Mouse (Mus musculus) embryonic fibroblast, embryonic 13.5 days (primary cell): Measurements from ENCODE around the gene Irf1. TPM values are rescaled to one million over a fixed set of nuclear protein-coding genes. Genes with fewer than 3 reads are reported as not detected.

Experiments
- H3K27ac ChIP-seq: 2 replicates; pipeline ENCODE4 v1.5.1; 2012; ENCODE audit warnings: low read length, control low read depth, inconsistent platforms; ENCODE audit not compliant: insufficient read depth
- H3K4me1 ChIP-seq: 2 replicates; pipeline ENCODE4 v1.6.1; 2011; ENCODE audit warnings: low read length; ENCODE audit not compliant: control insufficient read depth, insufficient read depth
- H3K4me3 ChIP-seq: 2 replicates; pipeline ENCODE4 v1.5.1; 2011; ENCODE audit warnings: mild to moderate bottlenecking, control low read depth, low read length; ENCODE audit not compliant: insufficient read depth
- CTCF ChIP-seq: IDR thresholded peaks from 2 replicates; pipeline ENCODE4 v1.5.1; 2011; ENCODE audit warnings: mild to moderate bottlenecking, control low read depth, low read length, moderate library complexity, borderline replicate concordance; ENCODE audit not compliant: insufficient read depth
- POLR2A ChIP-seq: IDR thresholded peaks from 2 replicates; pipeline ENCODE4 v1.6.1; 2011; ENCODE audit warnings: low read depth, mild to moderate bottlenecking, control low read depth, low read length, moderate library complexity
- polyA plus RNA-seq: library from polyadenylated mRNA; stranded (reverse); fragments of >200 nt; gene quantifications from 2 replicates; pipeline ENCODE4 v1.2.4, GENCODE M21; 2011; ENCODE audit warnings: low read depth; ENCODE audit not compliant: missing spikeins, insufficient read length

The Irf1 gene
- 19.7 and 35.1 TPM in 2 replicates for polyA plus RNA-seq

DNA sequence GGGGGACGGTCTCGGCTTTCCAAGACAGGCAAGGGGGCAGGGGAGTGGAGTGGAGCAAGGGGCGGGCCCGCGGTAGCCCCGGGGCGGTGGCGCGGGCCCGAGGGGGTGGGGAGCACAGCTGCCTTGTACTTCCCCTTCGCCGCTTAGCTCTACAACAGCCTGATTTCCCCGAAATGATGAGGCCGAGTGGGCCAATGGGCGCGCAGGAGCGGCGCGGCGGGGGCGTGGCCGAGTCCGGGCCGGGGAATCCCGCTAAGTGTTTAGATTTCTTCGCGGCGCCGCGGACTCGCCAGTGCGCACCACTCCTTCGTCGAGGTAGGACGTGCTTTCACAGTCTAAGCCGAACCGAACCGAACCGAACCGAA is at the start of gene Irf1:
Irf1 (plus strand) TSS at position 255 of the 365 bp plus-strand sequence.
- peaks cover 3% of the 10 kb centered on the region; the same call in 1 of the 2 replicates for H3K4me1 ChIP-seq
- peak within 1 kb of the TSS; percentile 77 for H3K27ac ChIP-seq
- H3K4me3 ChIP-seq, result peak within 1 kb of the TSS; percentile 84
- TF ChIP-seq CTCF (no peak), POLR2A (peak; percentile 98)

DNA sequence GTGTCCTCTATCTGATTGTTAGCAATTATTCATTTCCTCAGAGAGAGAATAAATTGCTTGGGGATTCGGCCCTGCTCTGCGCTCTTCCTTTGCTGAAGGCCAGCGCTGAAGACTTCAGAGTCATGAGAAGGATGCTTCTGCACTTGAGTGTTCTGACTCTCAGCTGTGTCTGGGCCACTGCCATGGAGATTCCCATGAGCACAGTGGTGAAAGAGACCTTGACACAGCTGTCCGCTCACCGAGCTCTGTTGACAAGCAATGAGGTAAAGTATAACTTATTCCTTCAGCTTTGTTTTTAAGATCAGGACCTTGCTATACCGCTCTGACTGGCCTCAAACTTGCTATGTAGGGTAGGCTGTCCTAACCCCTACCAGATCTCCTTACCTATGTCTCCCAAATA is 49.1 kb upstream of the Irf1 start, which contains the start of gene Il5:
Il5 (plus strand) TSS at position 80 of the 400 bp plus-strand sequence.
- Histone ChIP-seq H3K4me3 (no peak within 1 kb of the TSS), H3K27ac (no peak within 1 kb of the TSS), H3K4me1 (no peaks in the 10 kb centered on the region)
- TF ChIP-seq CTCF (no peak), POLR2A (no peak)

DNA sequence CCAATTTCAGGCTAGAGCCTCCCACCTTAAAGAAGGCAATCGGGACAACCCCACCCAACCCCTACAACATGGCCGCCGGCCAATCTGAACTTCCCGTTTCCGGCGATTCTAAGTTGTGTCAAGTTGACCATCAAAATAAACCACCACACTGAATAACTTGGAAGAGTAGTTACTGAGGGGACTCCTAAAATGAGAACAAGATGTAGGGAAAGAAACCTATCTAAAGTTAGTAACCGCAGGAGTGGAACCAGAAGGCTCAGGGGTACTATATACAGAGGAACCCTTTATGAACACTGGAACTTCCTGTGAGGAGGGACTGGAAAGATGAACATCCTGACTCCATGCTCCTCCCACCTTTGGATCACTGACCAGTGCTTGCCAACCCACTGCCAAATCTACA is 38.4 kb upstream of the Irf1 start:
- TF ChIP-seq CTCF (no peak), POLR2A (no peak)
- no peak overlapping the region for H3K4me3 ChIP-seq
- no peak overlapping the region for H3K27ac ChIP-seq
- no peaks in the 10 kb centered on the region for H3K4me1 ChIP-seq

DNA sequence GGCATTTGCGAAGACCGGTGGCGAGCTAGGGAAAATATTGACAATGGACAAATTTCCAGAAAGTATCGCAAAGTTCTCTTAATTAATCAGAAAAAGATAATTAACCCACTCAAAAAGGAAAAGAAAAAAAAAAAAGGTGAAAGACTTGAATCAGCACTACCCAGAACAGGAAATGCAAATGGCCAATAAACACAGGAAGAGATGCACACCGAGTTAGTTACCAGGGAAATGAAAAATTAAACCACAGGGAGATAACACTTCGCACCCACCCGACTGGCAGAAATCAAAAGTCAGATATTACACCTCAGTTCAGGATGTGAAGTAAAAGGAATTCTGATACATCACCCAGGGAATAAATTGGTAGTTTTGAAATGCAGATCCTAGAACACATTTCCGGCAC is 37.6 kb upstream of the Irf1 start:
- Histone ChIP-seq H3K4me3 (no peak overlapping the region), H3K27ac (no peak overlapping the region), H3K4me1 (no peaks in the 10 kb centered on the region)
- no peak for TF ChIP-seq CTCF
- TF ChIP-seq POLR2A, result no peak

DNA sequence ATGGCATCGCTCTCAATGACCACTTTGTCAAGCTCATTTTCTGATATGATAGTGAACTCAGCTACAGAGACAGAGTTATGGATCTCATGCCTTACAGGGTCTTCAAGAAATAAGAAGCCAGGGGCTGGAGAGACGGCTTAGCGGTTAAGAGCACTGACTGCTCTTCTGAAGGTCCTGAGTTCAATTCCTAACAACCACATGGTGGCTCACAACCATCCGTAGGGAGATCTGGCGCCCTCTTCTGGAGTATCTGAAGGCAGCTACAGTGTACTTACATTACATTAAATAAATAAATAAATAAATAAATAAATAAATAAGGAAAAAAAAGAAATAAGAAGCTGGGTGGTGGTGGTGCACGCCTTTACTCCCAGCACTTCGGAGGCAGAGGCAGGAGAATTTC is 36.0 kb upstream of the Irf1 start:
- no peak overlapping the region for H3K27ac ChIP-seq
- no peaks in the 10 kb centered on the region for H3K4me1 ChIP-seq
- no peak overlapping the region for H3K4me3 ChIP-seq
- TF ChIP-seq CTCF (no peak), POLR2A (no peak)

DNA sequence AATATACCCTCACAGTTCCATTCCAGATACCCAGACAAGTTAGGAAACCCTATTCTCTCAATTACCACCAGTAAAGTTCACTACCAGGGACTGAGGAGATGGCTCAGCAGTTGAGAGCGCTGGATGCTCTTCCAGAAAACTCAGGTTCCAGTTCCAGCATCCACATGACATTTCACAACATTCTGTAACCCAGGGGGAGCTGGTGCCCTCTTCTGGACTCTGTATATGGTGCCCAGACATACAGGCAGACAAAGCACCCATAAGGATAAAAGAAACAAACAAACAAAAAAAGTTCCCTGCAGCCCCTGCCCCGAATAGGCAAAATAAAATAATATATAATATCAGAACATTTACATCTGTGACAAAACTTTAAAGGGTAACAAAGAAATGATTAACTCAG is 35.4 kb upstream of the Irf1 start:
- Histone ChIP-seq H3K4me3 (no peak overlapping the region), H3K27ac (no peak overlapping the region), H3K4me1 (no peaks in the 10 kb centered on the region)
- TF ChIP-seq POLR2A (no peak), CTCF (no peak)

DNA sequence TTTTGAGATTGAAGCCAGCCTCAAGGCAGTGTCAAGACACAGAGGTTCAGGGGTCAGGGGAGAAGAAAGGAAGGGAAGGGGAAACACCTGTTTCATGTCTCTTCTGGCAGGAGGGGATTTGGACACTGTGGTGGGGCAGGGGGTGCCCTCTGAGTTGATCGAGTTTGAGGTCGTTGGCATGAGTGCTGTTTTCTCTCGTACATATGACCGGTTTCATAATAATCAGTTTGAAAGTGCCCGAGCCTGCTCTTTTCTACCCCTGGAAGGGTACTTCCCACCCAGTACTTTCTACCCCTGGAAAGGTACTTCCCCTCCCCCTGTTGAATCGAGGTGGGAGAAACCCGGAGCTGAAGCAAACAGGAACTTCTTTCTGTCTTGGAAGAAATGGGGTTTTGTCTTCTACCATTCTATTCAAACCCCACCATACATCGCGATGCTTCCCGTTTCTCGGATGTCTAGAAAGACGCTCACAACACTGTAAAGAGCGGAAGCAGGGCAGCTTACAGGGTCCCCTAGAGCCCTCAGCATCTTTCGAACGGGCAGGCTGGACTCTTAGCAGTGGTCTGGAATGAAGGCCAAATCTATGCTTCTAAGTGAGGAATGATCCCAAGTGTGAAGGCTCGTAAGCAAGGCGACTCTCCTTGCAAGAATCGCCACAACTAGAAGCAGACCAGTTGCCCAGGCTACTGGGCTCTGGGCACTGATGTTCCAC is 34.7 kb upstream of the Irf1 start:
- H3K4me3 ChIP-seq, result no peak overlapping the region
- no peak overlapping the region for H3K27ac ChIP-seq
- no peaks in the 10 kb centered on the region for H3K4me1 ChIP-seq
- TF ChIP-seq POLR2A (no peak), CTCF (no peak)

DNA sequence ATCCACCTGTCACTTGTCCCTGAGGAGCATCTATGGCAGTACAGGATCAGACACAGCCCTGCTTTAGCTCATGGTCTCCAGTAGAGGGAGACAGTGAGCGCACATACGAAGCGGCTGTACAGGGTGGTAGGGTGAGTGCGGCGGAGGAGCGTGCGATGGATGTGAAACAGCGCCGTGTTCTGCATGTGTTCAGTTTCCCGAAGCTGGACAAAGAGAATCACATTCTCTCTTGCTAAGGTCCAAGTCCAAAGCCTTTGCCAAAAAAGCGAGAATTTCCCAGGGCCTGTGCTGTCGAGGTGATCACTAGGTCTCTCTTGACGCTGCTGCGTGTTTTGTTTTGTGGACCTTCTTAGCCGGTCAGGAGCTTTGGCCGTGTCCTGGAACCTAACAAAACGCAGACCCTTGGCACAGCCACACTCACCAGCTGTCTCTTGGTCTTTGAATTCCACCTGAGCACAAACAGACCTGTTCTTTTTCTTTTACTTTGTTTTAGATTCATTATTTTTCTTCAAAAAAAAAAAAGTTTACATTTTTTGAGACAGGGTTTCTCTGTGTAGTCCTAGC is 34.0 kb upstream of the Irf1 start:
- H3K4me3 ChIP-seq, result no peak overlapping the region
- no peaks in the 10 kb centered on the region for H3K4me1 ChIP-seq
- TF ChIP-seq CTCF (peak; percentile 95; the same call in 1 of the 2 replicates), POLR2A (no peak)
- H3K27ac ChIP-seq, result no peak overlapping the region

DNA sequence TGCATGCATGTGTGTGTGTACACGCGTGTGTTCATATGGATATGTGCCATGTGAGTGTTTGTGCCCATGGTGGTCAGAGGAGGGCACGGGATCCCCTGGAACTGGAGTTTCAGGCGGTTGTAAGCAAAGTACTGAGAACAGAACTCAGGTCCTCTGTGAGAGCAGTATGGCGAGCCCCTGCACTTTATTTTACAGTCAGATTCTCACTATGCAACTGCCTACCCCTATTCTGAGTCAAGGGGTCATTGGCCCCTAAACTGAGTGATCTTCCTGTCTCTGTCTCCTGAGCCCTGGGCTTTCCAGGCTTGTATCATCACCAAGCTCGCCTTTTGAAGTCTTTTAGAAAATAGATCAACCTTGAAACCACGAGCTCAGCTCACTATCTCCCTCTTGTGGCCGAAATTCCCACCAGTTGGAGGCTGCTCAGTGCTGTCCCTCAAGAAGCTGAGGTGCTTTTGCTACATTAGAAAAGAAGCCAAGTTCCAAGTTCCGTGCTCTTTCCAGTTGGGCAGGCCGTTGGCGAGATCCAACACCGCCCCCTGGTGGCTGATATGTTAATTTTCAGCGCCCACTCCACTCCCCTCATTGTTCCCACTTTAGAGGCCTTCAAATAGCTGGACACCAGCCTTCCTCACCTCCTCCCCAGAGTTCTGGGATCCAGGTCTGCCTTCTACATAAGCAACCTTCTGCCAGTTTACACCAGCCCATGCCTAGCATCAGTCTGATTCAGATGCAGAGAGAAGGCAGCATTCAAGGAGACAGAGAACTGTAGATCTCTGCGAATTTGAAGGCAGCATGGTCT is 32.8 kb upstream of the Irf1 start:
- TF ChIP-seq CTCF (peak; percentile 45), POLR2A (no peak)
- Histone ChIP-seq H3K27ac (no peak overlapping the region), H3K4me3 (no peak overlapping the region), H3K4me1 (no peaks in the 10 kb centered on the region)

DNA sequence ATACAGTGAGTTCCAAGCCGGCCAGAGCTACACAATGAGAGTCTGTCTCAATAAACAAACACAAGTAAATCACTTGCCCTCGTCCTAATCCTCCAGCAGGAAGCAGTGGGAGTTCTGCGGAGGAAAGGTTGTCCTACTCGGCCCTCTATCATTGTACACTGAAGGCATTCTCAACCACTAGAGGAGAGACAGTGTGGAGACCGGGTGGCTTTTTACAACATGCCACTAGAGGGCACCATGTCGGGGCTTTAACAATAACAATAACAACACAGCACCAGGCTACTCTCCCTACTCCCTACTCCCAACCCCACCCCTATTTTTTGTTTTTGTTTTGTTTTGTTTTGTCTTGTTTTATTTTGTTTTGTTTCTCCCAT is 32.3 kb upstream of the Irf1 start:
- TF ChIP-seq POLR2A (no peak), CTCF (no peak)
- H3K27ac ChIP-seq, result no peak overlapping the region
- no peak overlapping the region for H3K4me3 ChIP-seq
- H3K4me1 ChIP-seq, result no peaks in the 10 kb centered on the region
